Comparison of ENCODE assay signal across 10 mouse cellular contexts in the genomic region with DNA sequence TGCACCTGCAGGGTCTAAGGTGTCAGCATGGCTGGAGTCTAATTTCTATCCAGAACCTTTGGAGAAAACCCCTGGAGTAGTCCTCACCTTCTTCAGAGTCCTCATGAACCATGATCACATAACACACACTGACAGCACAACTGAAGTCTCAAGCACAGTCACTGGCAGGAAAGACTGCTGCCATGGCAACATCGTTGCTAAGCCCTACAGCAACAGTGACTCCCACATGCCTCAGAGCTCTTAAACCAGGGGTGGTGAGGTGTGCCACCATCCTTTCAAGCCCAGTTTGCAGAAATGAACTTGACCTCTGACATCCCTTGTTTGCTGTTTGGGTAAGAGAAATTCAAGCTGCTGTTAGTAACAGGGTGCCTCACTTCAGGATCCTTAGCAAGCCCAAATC. TPM values are rescaled to one million over a fixed set of nuclear protein-coding genes. Genes with fewer than 3 reads are reported as not detected.
DNase-seq lines count a peak whose midpoint lies in the region; ATAC-seq and TF ChIP-seq lines count a peak whose summit lies in the region.
"Had no signal": no experiment of that assay in that cellular context is flagged by ENCODE, and none has a peak within 500 bp of the region (broad histone marks: within the 10 kb centered on the region; RNA-seq: fewer than 3 reads in every experiment).

No protein-coding gene starts in this region.

- no peak overlapping the region for H3K9ac ChIP-seq in midbrain, embryonic 14.5 days (replicated peaks; ENCODE audit: low read length)
- H3K9ac ChIP-seq: embryonic facial prominence, embryonic 15.5 days had no signal

- no peak for TF ChIP-seq CTCF in brain, embryonic 14.5 days (IDR thresholded peaks at IDR 0.05; ENCODE audit: borderline replicate concordance, extremely low read depth, insufficient read depth, insufficient read length)

- intact Hi-C loops in heart, postnatal 10 days (cut with DNase I) = loop anchor here (5.0 kb wide), 1 partner anchor 104 kb away; no protein-coding TSS in a partner anchor
- intact Hi-C loops in gastrocnemius, postnatal 14 days (cut with DNase I; ENCODE audit: low total_unique reads) = no loop called here
- intact Hi-C loops in heart, postnatal 36 days (cut with DNase I) = loop anchor here (2.0 kb wide), 1 partner anchor 103 kb away; no protein-coding TSS in a partner anchor

- no peaks in the 10 kb centered on the region for H3K27me3 ChIP-seq in midbrain, embryonic 14.5 days (ENCODE audit: control insufficient read depth, insufficient read depth, low read length)
- H3K27me3 ChIP-seq: embryonic facial prominence, embryonic 15.5 days had no signal

- H3K4me3 ChIP-seq in midbrain, embryonic 14.5 days (replicated peaks; ENCODE audit: low read depth, low read length) = no peak overlapping the region
- H3K4me3 ChIP-seq: embryonic facial prominence, embryonic 15.5 days had no signal

- no peak overlapping the region for H3K4me2 ChIP-seq in midbrain, embryonic 14.5 days (ENCODE audit: low read length)
- H3K4me2 ChIP-seq: embryonic facial prominence, embryonic 15.5 days had no signal

- H3K4me1 ChIP-seq in midbrain, embryonic 14.5 days (ENCODE audit: control insufficient read depth, insufficient read depth, low read length) = peaks cover 11% of the 10 kb centered on the region; the same call in 1 of the 2 replicates
- H3K4me1 ChIP-seq: embryonic facial prominence, embryonic 15.5 days had no signal

- H3K9me3 ChIP-seq in midbrain, embryonic 14.5 days (ENCODE audit: control insufficient read depth, low read length) = no peaks in the 10 kb centered on the region
- H3K9me3 ChIP-seq: embryonic facial prominence, embryonic 15.5 days had no signal

- ATAC-seq in inflammation-experienced regulatory T-cells, adult 6 months = peak; percentile 84
- ATAC-seq in midbrain, embryonic 14.5 days (ENCODE audit: low FRiP score, low TSS enrichment) = 0 out of 2 replicates have a peak, but pooled peaks have one; percentile 32

- no peak for TF ChIP-seq POLR2A in brain, embryonic 14.5 days (IDR thresholded peaks at IDR 0.05; ENCODE audit: borderline replicate concordance, extremely low read depth, insufficient read depth, insufficient read length, poor library complexity, severe bottlenecking)

- 24% methylated on average over 1 of the region's 1 CpGs for WGBS in midbrain, embryonic 14.5 days

- DNase-seq in heart, postnatal 10 days = peak; percentile 33 to 50
- no peak for DNase-seq in heart, adult 8-10 months (ENCODE audit: low spot score)
- peak; percentile 79 for DNase-seq in brain, embryonic 14.5 days (ENCODE audit: low read depth)
- peak; percentile 67 for DNase-seq in midbrain, embryonic 14.5 days
- no peak for DNase-seq in gastrocnemius, postnatal 14 days
- no peak for DNase-seq in heart, postnatal 36 days
- DNase-seq in gastrocnemius, postnatal 4 days (ENCODE audit: low spot score in 2 of 2) = no peak

- no peak overlapping the region for H3K27ac ChIP-seq in midbrain, embryonic 14.5 days (replicated peaks; ENCODE audit: low read depth, low read length)
- H3K27ac ChIP-seq: embryonic facial prominence, embryonic 15.5 days had no signal

- peaks cover 13% of the 10 kb centered on the region for H3K36me3 ChIP-seq in midbrain, embryonic 14.5 days (ENCODE audit: control insufficient read depth, insufficient read depth, low read length)
- H3K36me3 ChIP-seq: embryonic facial prominence, embryonic 15.5 days; G1E had no signal

RNA-seq across cellular contexts. Expression of a gene that starts 42.4 kb away (rescaled TPM):
- 1 to 10 TPM; 2.1 to 2.2 TPM for total RNA-seq in heart, postnatal 10 days (2021)
- under 1 TPM in 3 of 4 experiments, not detected in 1; 0.25 to 0.43 (median 0.35) TPM for total RNA-seq in heart, adult 8-10 months (2022)
- polyA plus RNA-seq in brain, embryonic 14.5 days (2012; rRNA removed) = 5.6 and 6.9 TPM in 2 replicates
- 10 to 100 TPM; 28.1 to 33.1 (median 30.8) TPM for polyA plus RNA-seq in inflammation-experienced regulatory T-cells, adult 6 months (2017; shearing (Covaris generic))
- 3.3 and 7.9 TPM in 2 replicates for polyA plus RNA-seq in midbrain, embryonic 14.5 days (2014; fragmentation: Nextera tagmentation; extraction: Ambion mirVana)
- 1 to 10 TPM in 1 of 2 experiments, under 1 TPM in 1; 0.92 to 1.3 TPM for total RNA-seq in gastrocnemius, postnatal 14 days (2021)
- total RNA-seq in heart, postnatal 36 days (2021) = under 1 TPM; 0.17 to 0.30 TPM
- total RNA-seq in gastrocnemius, postnatal 4 days (2021) = 1 to 10 TPM; 8.1 to 8.6 TPM

Comparison
In these comparisons a context has a peak if more than half of its experiments do, and no peak if none do; other contexts are left out.
1. DNase-seq: peak in heart, postnatal 10 days (2 of 2), brain, embryonic 14.5 days (single experiment) and midbrain, embryonic 14.5 days (single experiment); none in heart, adult 8-10 months (single experiment), gastrocnemius, postnatal 14 days (single experiment), heart, postnatal 36 days (0 of 2) and gastrocnemius, postnatal 4 days (0 of 2).